Comparison of ENCODE assay signal across 8 mouse cellular contexts in genomic region chr11:120580190-120580589, GRCm38 (mm10). TPM values are rescaled to one million over a fixed set of nuclear protein-coding genes. Genes with fewer than 3 reads are reported as not detected.
DNase-seq lines count a peak whose midpoint lies in the region; ATAC-seq and TF ChIP-seq lines count a peak whose summit lies in the region.

No protein-coding gene starts in this region.

- H3K4me2 ChIP-seq in embryonic facial prominence, embryonic 11.5 days (ENCODE audit: low read depth, low read length), result peak overlapping the region; percentile 90
- peak overlapping the region; percentile 91 for H3K4me2 ChIP-seq in hindbrain, embryonic 14.5 days (replicated peaks)
- peak overlapping the region; percentile 98 for H3K4me2 ChIP-seq in neural tube, embryonic 13.5 days

- H3K79me2 ChIP-seq in liver, adult 2 months (ENCODE audit: control insufficient read depth, insufficient read depth, low read length), result peaks cover 14% of the 10 kb centered on the region; the same call in 1 of the 2 replicates

- no peak for DNase-seq in left cerebral cortex, adult 2 months (ENCODE audit: extremely low spot score in 1 of 2, low spot score in 2 of 2)
- DNase-seq in left cerebral cortex, postnatal 10 days (ENCODE audit: extremely low spot score in 1 of 2, low spot score in 2 of 2), result no peak
- DNase-seq in embryonic facial prominence, embryonic 11.5 days (ENCODE audit: low spot score), result no peak
- no peak for DNase-seq in hindbrain, embryonic 14.5 days (ENCODE audit: low spot score)
- DNase-seq in liver, adult 2 months (ENCODE audit: extremely low read depth, low read depth, low spot score), result no peak
- no peak for DNase-seq in left cerebral cortex, postnatal 14 days (ENCODE audit: low spot score in 2 of 2)

- no peaks in the 10 kb centered on the region for H3K27me3 ChIP-seq in embryonic facial prominence, embryonic 11.5 days (ENCODE audit: control insufficient read depth, insufficient read depth, low read length)
- H3K27me3 ChIP-seq in hindbrain, embryonic 14.5 days (ENCODE audit: control insufficient read depth, insufficient read depth, low read length), result no peaks in the 10 kb centered on the region
- no peaks in the 10 kb centered on the region for H3K27me3 ChIP-seq in liver, adult 2 months (ENCODE audit: control insufficient read depth, insufficient read depth, low read length)
- no peaks in the 10 kb centered on the region for H3K27me3 ChIP-seq in neural tube, embryonic 13.5 days

- no peak for TF ChIP-seq POLR2A in liver, adult 2 months (IDR thresholded peaks at IDR 0.05; ENCODE audit: extremely low read depth, insufficient read depth, low read length)

- H3K27ac ChIP-seq in left cerebral cortex, adult 2 months, result peak overlapping the region; percentile 91
- H3K27ac ChIP-seq in embryonic facial prominence, embryonic 11.5 days (replicated peaks; ENCODE audit: low read depth, low read length), result peak overlapping the region; percentile 89; the same call in 1 of the 2 replicates
- H3K27ac ChIP-seq in hindbrain, embryonic 14.5 days, result peak overlapping the region; percentile 94
- H3K27ac ChIP-seq in liver, adult 2 months (replicated peaks; ENCODE audit: insufficient read depth, low read depth, low read length), result peak overlapping the region; percentile 100
- peak overlapping the region; percentile 97 for H3K27ac ChIP-seq in neural tube, embryonic 13.5 days (replicated peaks)

- peaks cover 17% of the 10 kb centered on the region for H3K36me3 ChIP-seq in embryonic facial prominence, embryonic 11.5 days (replicated peaks; ENCODE audit: control insufficient read depth, insufficient read depth, low read depth, low read length)
- peaks cover 41% of the 10 kb centered on the region for H3K36me3 ChIP-seq in hindbrain, embryonic 14.5 days (replicated peaks; ENCODE audit: control insufficient read depth, insufficient read depth)
- no peaks in the 10 kb centered on the region; the same call in 1 of the 2 replicates for H3K36me3 ChIP-seq in liver, adult 2 months (ENCODE audit: control insufficient read depth, insufficient read depth, low read length)
- H3K36me3 ChIP-seq in neural tube, embryonic 13.5 days, result peaks cover 47% of the 10 kb centered on the region

- WGBS in embryonic facial prominence, embryonic 11.5 days, result 62% methylated on average over 7 of the region's 7 CpGs
- WGBS in hindbrain, embryonic 14.5 days, result 67% methylated on average over 7 of the region's 7 CpGs
- 40% methylated on average over 7 of the region's 7 CpGs for WGBS in liver, adult 2 months
- 63% methylated on average over 7 of the region's 7 CpGs for WGBS in neural tube, embryonic 13.5 days

- peaks cover 3% of the 10 kb centered on the region for H3K9me3 ChIP-seq in embryonic facial prominence, embryonic 11.5 days (replicated peaks; ENCODE audit: control insufficient read depth, low read length)
- no peaks in the 10 kb centered on the region for H3K9me3 ChIP-seq in hindbrain, embryonic 14.5 days (ENCODE audit: control insufficient read depth, low read length)
- H3K9me3 ChIP-seq in neural tube, embryonic 13.5 days, result no peaks in the 10 kb centered on the region

- peaks cover 14% of the 10 kb centered on the region for H3K4me1 ChIP-seq in embryonic facial prominence, embryonic 11.5 days (ENCODE audit: control insufficient read depth, insufficient read depth, low read length)
- peaks cover 18% of the 10 kb centered on the region for H3K4me1 ChIP-seq in hindbrain, embryonic 14.5 days (replicated peaks; ENCODE audit: control insufficient read depth, insufficient read depth, low read length)
- peaks cover 31% of the 10 kb centered on the region for H3K4me1 ChIP-seq in liver, adult 2 months (ENCODE audit: control insufficient read depth, insufficient read depth, low read length)
- H3K4me1 ChIP-seq in neural tube, embryonic 13.5 days (replicated peaks), result peaks cover 35% of the 10 kb centered on the region

- peak overlapping the region; percentile 67 for H3K4me3 ChIP-seq in left cerebral cortex, adult 2 months
- peak overlapping the region; percentile 94 for H3K4me3 ChIP-seq in embryonic facial prominence, embryonic 11.5 days (ENCODE audit: low read depth, low read length)
- H3K4me3 ChIP-seq in hindbrain, embryonic 14.5 days (replicated peaks; ENCODE audit: low read length), result peak overlapping the region; percentile 87
- peak overlapping the region; percentile 87 for H3K4me3 ChIP-seq in liver, adult 2 months (ENCODE audit: insufficient read depth, low read depth, low read length)
- H3K4me3 ChIP-seq in neural tube, embryonic 13.5 days, result peak overlapping the region; percentile 78

- H3K9ac ChIP-seq in embryonic facial prominence, embryonic 11.5 days (replicated peaks; ENCODE audit: low read length), result peak overlapping the region; percentile 95
- H3K9ac ChIP-seq in hindbrain, embryonic 14.5 days, result peak overlapping the region; percentile 80
- H3K9ac ChIP-seq in liver, adult 2 months (ENCODE audit: low read depth, low read length), result peak overlapping the region; percentile 96
- peak overlapping the region; percentile 97 for H3K9ac ChIP-seq in neural tube, embryonic 13.5 days

- intact Hi-C loops in left cerebral cortex, adult 2 months (cut with DNase I), result loop anchor here (2.0 kb wide), 1 partner anchor 63 kb away; no protein-coding TSS in a partner anchor
- intact Hi-C loops in left cerebral cortex, postnatal 10 days (cut with DNase I), result no loop called here
- intact Hi-C loops in left cerebral cortex, postnatal 14 days (cut with DNase I), result no loop called here

- TF ChIP-seq CTCF in left cerebral cortex, adult 2 months (IDR thresholded peaks at IDR 0.05), result no peak
- TF ChIP-seq CTCF in liver, adult 2 months (IDR thresholded peaks at IDR 0.05; ENCODE audit: low read depth, low read length), result no peak

- no peak for ATAC-seq in embryonic facial prominence, embryonic 11.5 days (replicated peaks; ENCODE audit: insufficient number of reproducible peaks, low FRiP score, low TSS enrichment, low read depth)
- no peak for ATAC-seq in hindbrain, embryonic 14.5 days (ENCODE audit: low FRiP score)
- ATAC-seq in neural tube, embryonic 13.5 days (ENCODE audit: low read depth), result no peak
- no peak; the same call in 1 of the 2 replicates for ATAC-seq in megakaryocyte-erythroid progenitor cell, adult 5-6 weeks (replicated peaks; ENCODE audit: low FRiP score, low TSS enrichment, poor library complexity, severe bottlenecking)

RNA-seq across cellular contexts. Expression of gene Arhgdia, which starts 1.2 kb away (rescaled TPM):
- total RNA-seq in left cerebral cortex, adult 2 months (2021), result 100 to 1,000 TPM; 290 to 300 TPM
- 100 to 1,000 TPM; 406 to 417 TPM for total RNA-seq in left cerebral cortex, postnatal 10 days (2021)
- 511 and 567 TPM in 2 replicates for polyA plus RNA-seq in embryonic facial prominence, embryonic 11.5 days (2014; fragmentation: Nextera tagmentation; extraction: Ambion mirVana)
- polyA plus RNA-seq in hindbrain, embryonic 14.5 days (2014; fragmentation: Nextera tagmentation; extraction: Ambion mirVana), result 435 and 490 TPM in 2 replicates
- total RNA-seq in liver, adult 2 months (2014; rRNA removed), result 14.9 and 22.3 TPM in 2 replicates
- polyA plus RNA-seq in liver, adult 2 months (2012; rRNA removed), result 142 and 188 TPM in 2 replicates
- 529 and 543 TPM in 2 replicates for polyA plus RNA-seq in neural tube, embryonic 13.5 days (2015; fragmentation: Nextera tagmentation; extraction: Ambion mirVana)
- 248 and 334 TPM in 2 replicates for total RNA-seq in megakaryocyte-erythroid progenitor cell, adult 5-6 weeks (2014; fragmentation: Nextera tagmentation)
- total RNA-seq in megakaryocyte-erythroid progenitor cell, adult 5-6 weeks (2017), result 96.3 and 154 TPM in 2 replicates
- total RNA-seq in left cerebral cortex, postnatal 14 days (2021), result 100 to 1,000 TPM; 397 to 401 TPM

RNA-seq across cellular contexts. Expression of gene P4hb, which starts 7.1 kb away (rescaled TPM):
- 100 to 1,000 TPM; 114 to 120 TPM for total RNA-seq in left cerebral cortex, adult 2 months (2021)
- total RNA-seq in left cerebral cortex, postnatal 10 days (2021), result 100 to 1,000 TPM; 136 to 138 TPM
- 626 and 629 TPM in 2 replicates for polyA plus RNA-seq in embryonic facial prominence, embryonic 11.5 days (2014; fragmentation: Nextera tagmentation; extraction: Ambion mirVana)
- polyA plus RNA-seq in hindbrain, embryonic 14.5 days (2014; fragmentation: Nextera tagmentation; extraction: Ambion mirVana), result 295 and 326 TPM in 2 replicates
- 933 and 951 TPM in 2 replicates for total RNA-seq in liver, adult 2 months (2014; rRNA removed)
- 683 and 737 TPM in 2 replicates for polyA plus RNA-seq in liver, adult 2 months (2012; rRNA removed)
- 329 and 382 TPM in 2 replicates for polyA plus RNA-seq in neural tube, embryonic 13.5 days (2015; fragmentation: Nextera tagmentation; extraction: Ambion mirVana)
- total RNA-seq in megakaryocyte-erythroid progenitor cell, adult 5-6 weeks (2014; fragmentation: Nextera tagmentation), result 236 and 270 TPM in 2 replicates
- 334 and 373 TPM in 2 replicates for total RNA-seq in megakaryocyte-erythroid progenitor cell, adult 5-6 weeks (2017)
- total RNA-seq in left cerebral cortex, postnatal 14 days (2021), result 100 to 1,000 TPM; 125 to 127 TPM

RNA-seq across cellular contexts. Expression of gene Alyref, which starts 18.0 kb away (rescaled TPM):
- total RNA-seq in left cerebral cortex, adult 2 months (2021), result 10 to 100 TPM; 56.4 to 64.1 TPM
- total RNA-seq in left cerebral cortex, postnatal 10 days (2021), result 10 to 100 TPM; 69.3 to 76.5 TPM
- polyA plus RNA-seq in embryonic facial prominence, embryonic 11.5 days (2014; fragmentation: Nextera tagmentation; extraction: Ambion mirVana), result 748 and 893 TPM in 2 replicates
- 237 and 252 TPM in 2 replicates for polyA plus RNA-seq in hindbrain, embryonic 14.5 days (2014; fragmentation: Nextera tagmentation; extraction: Ambion mirVana)
- 33.8 and 34.5 TPM in 2 replicates for total RNA-seq in liver, adult 2 months (2014; rRNA removed)
- polyA plus RNA-seq in liver, adult 2 months (2012; rRNA removed), result 12.6 and 12.9 TPM in 2 replicates
- polyA plus RNA-seq in neural tube, embryonic 13.5 days (2015; fragmentation: Nextera tagmentation; extraction: Ambion mirVana), result 292 and 326 TPM in 2 replicates
- total RNA-seq in megakaryocyte-erythroid progenitor cell, adult 5-6 weeks (2014; fragmentation: Nextera tagmentation), result 157 and 232 TPM in 2 replicates
- total RNA-seq in megakaryocyte-erythroid progenitor cell, adult 5-6 weeks (2017), result 208 and 278 TPM in 2 replicates
- 10 to 100 TPM; 65.4 to 72.9 TPM for total RNA-seq in left cerebral cortex, postnatal 14 days (2021)

RNA-seq across cellular contexts. Expression of gene Anapc11, which starts 18.0 kb away (rescaled TPM):
- total RNA-seq in left cerebral cortex, adult 2 months (2021), result 10 to 100 TPM; 92.9 to 93.0 TPM
- 100 to 1,000 TPM; 102 to 110 TPM for total RNA-seq in left cerebral cortex, postnatal 10 days (2021)
- 177 and 197 TPM in 2 replicates for polyA plus RNA-seq in embryonic facial prominence, embryonic 11.5 days (2014; fragmentation: Nextera tagmentation; extraction: Ambion mirVana)
- polyA plus RNA-seq in hindbrain, embryonic 14.5 days (2014; fragmentation: Nextera tagmentation; extraction: Ambion mirVana), result 227 and 229 TPM in 2 replicates
- 8.9 and 12.8 TPM in 2 replicates for total RNA-seq in liver, adult 2 months (2014; rRNA removed)
- 57.0 and 59.4 TPM in 2 replicates for polyA plus RNA-seq in liver, adult 2 months (2012; rRNA removed)
- 175 and 192 TPM in 2 replicates for polyA plus RNA-seq in neural tube, embryonic 13.5 days (2015; fragmentation: Nextera tagmentation; extraction: Ambion mirVana)
- 84.0 and 110 TPM in 2 replicates for total RNA-seq in megakaryocyte-erythroid progenitor cell, adult 5-6 weeks (2014; fragmentation: Nextera tagmentation)
- 21.9 and 27.6 TPM in 2 replicates for total RNA-seq in megakaryocyte-erythroid progenitor cell, adult 5-6 weeks (2017)
- 100 to 1,000 TPM in 1 of 2 experiments, 10 to 100 TPM in 1; 99.6 to 100 TPM for total RNA-seq in left cerebral cortex, postnatal 14 days (2021)

RNA-seq across cellular contexts. Expression of gene Npb, which starts 28.1 kb away (rescaled TPM):
- under 1 TPM in 1 of 2 experiments, not detected in 1; 0.95 TPM for total RNA-seq in left cerebral cortex, adult 2 months (2021)
- not detected for total RNA-seq in left cerebral cortex, postnatal 10 days (2021)
- not detected in 2 replicates for polyA plus RNA-seq in embryonic facial prominence, embryonic 11.5 days (2014; fragmentation: Nextera tagmentation; extraction: Ambion mirVana)
- 0.83 and 1.5 TPM in 2 replicates for polyA plus RNA-seq in hindbrain, embryonic 14.5 days (2014; fragmentation: Nextera tagmentation; extraction: Ambion mirVana)
- not detected in 2 replicates for total RNA-seq in liver, adult 2 months (2014; rRNA removed)
- 2.0 and 2.7 TPM in 2 replicates for polyA plus RNA-seq in liver, adult 2 months (2012; rRNA removed)
- polyA plus RNA-seq in neural tube, embryonic 13.5 days (2015; fragmentation: Nextera tagmentation; extraction: Ambion mirVana), result 0.81 TPM in 1 of 2 replicates, not detected in the other
- total RNA-seq in megakaryocyte-erythroid progenitor cell, adult 5-6 weeks (2014; fragmentation: Nextera tagmentation), result 3.3 TPM in 1 of 2 replicates, not detected in the other
- not detected in 2 replicates for total RNA-seq in megakaryocyte-erythroid progenitor cell, adult 5-6 weeks (2017)
- total RNA-seq in left cerebral cortex, postnatal 14 days (2021), result 1 to 10 TPM in 1 of 2 experiments, under 1 TPM in 1; 0.97 to 1.0 TPM
